Mouse (Mus musculus): ENCODE measurements around the gene Wnt3a.

DNA sequence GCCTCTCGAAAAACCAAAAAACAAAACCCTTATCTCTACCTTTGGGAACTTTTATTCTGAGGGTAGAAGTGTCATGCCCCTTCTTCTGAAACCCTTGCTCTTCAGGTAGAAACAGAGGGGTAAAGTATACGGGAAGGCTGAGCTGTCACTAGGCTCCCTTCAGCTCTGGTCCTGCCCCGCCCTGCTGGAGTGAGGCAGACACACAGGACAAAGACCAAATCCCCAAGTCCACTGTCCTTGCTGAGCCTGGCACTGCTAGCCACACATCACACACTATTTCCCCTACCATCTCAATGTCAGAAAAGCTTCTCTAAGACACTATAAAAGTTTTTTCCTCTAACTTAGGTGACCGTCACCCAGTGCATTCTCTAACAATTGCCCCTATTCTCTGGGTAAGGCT is 68.2 kb downstream of the Wnt3a start:
- TF ChIP-seq CTCF (IDR thresholded peaks at IDR 0.05; ENCODE audit: insufficient read depth, low read length) (no peak), POLR2A (IDR thresholded peaks at IDR 0.05; ENCODE audit: borderline replicate concordance, extremely low read depth, low read depth, low read length) (no peak)
